Comparison of ENCODE assay signal across 27 mouse cellular contexts in genomic region chr7:19944709-19945108, GRCm38 (mm10). TPM values are rescaled to one million over a fixed set of nuclear protein-coding genes. Genes with fewer than 3 reads are reported as not detected.
"Had no signal": no experiment of that assay in that cellular context is flagged by ENCODE, and none has a peak within 500 bp of the region (broad histone marks: within the 10 kb centered on the region; RNA-seq: fewer than 3 reads in every experiment).

No protein-coding gene starts in this region.

- DNase-seq: liver, embryonic 13.5 days; liver, postnatal 0 days; lung, adult 2 months; lung, postnatal 14 days; lung, postnatal 36 days; right cerebral cortex, postnatal 14 days had no signal

- H3K27me3 ChIP-seq: liver, embryonic 13.5 days; liver, embryonic 15.5 days; lung, embryonic 15.5 days; midbrain, embryonic 13.5 days; midbrain, embryonic 15.5 days; neural tube, embryonic 12.5 days; stomach, embryonic 15.5 days had no signal

- H3K27ac ChIP-seq: liver, embryonic 13.5 days; liver, embryonic 15.5 days; lung, embryonic 15.5 days; macrophage; midbrain, embryonic 13.5 days; midbrain, embryonic 15.5 days; neural tube, embryonic 12.5 days; stomach, embryonic 15.5 days; stomach, postnatal 0 days had no signal

- H3K36me3 ChIP-seq: liver, embryonic 13.5 days; liver, embryonic 15.5 days; lung, embryonic 15.5 days; midbrain, embryonic 13.5 days; midbrain, embryonic 15.5 days; neural tube, embryonic 12.5 days; stomach, embryonic 15.5 days had no signal

- H3K4me1 ChIP-seq: liver, embryonic 15.5 days; midbrain, embryonic 13.5 days; midbrain, embryonic 15.5 days; neural tube, embryonic 12.5 days had no signal

- H3K4me3 ChIP-seq: liver, embryonic 13.5 days; liver, embryonic 15.5 days; lung, embryonic 15.5 days; megakaryocyte, embryonic 14.5 days; midbrain, embryonic 13.5 days; midbrain, embryonic 15.5 days; neural tube, embryonic 12.5 days; stomach, embryonic 15.5 days had no signal

RNA-seq across cellular contexts. Expression of gene Igsf23, which starts 5.8 kb away (rescaled TPM):
- total RNA-seq: megakaryocyte progenitor cell, adult 5-6 weeks; midbrain, postnatal 0 days; monocyte, adult 5-6 weeks had no signal
- polyA plus RNA-seq: macrophage; midbrain, embryonic 13.5 days; midbrain, embryonic 15.5 days; midbrain, postnatal 0 days; neural tube, embryonic 12.5 days; neural tube, embryonic 14.5 days had no signal

RNA-seq across cellular contexts. Expression of gene Ceacam20, which starts 20.5 kb away (rescaled TPM):
- total RNA-seq: megakaryocyte progenitor cell, adult 5-6 weeks; midbrain, postnatal 0 days; monocyte, adult 5-6 weeks; neutrophil, adult 5-6 weeks had no signal
- polyA plus RNA-seq: liver, embryonic 11.5 days; liver, embryonic 13.5 days; liver, embryonic 15.5 days; liver, postnatal 0 days; lung, embryonic 15.5 days; lung, postnatal 0 days; macrophage; midbrain, embryonic 11.5 days; midbrain, embryonic 13.5 days; midbrain, embryonic 15.5 days; midbrain, postnatal 0 days; neural tube, embryonic 12.5 days; neural tube, embryonic 14.5 days; spleen, adult 2 months; stomach, postnatal 0 days; urinary bladder, adult 2 months had no signal

RNA-seq across cellular contexts. Expression of gene Nlrp9b, which starts 46.6 kb away (rescaled TPM):
- total RNA-seq: megakaryocyte progenitor cell, adult 5-6 weeks; midbrain, postnatal 0 days; monocyte, adult 5-6 weeks; neutrophil, adult 5-6 weeks had no signal
- polyA plus RNA-seq: liver, embryonic 11.5 days; liver, embryonic 13.5 days; liver, embryonic 15.5 days; liver, postnatal 0 days; lung, adult 2 months; lung, embryonic 15.5 days; lung, postnatal 0 days; macrophage; midbrain, embryonic 11.5 days; midbrain, embryonic 13.5 days; midbrain, embryonic 15.5 days; midbrain, postnatal 0 days; neural tube, embryonic 12.5 days; neural tube, embryonic 14.5 days; spleen, adult 2 months; stomach, embryonic 15.5 days; stomach, postnatal 0 days; urinary bladder, adult 2 months had no signal

RNA-seq across cellular contexts. Expression of gene Ceacam19, which starts 56.9 kb away (rescaled TPM):
- total RNA-seq: megakaryocyte progenitor cell, adult 5-6 weeks had no signal
- polyA plus RNA-seq: liver, embryonic 11.5 days; liver, embryonic 13.5 days; liver, embryonic 15.5 days; liver, postnatal 0 days; lung, embryonic 15.5 days; midbrain, embryonic 11.5 days; midbrain, embryonic 13.5 days; midbrain, embryonic 15.5 days; midbrain, postnatal 0 days; neural tube, embryonic 12.5 days; neural tube, embryonic 14.5 days; small intestine, adult 2 months; testis, adult 2 months had no signal
